Mouse (Mus musculus) heart, postnatal 0 days (tissue): ENCODE results near the gene Spata31d1d.

Experiments used
- CTCF ChIP-seq: IDR thresholded peaks from 2 replicates; pipeline ENCODE4 v1.5.1; 2016; ENCODE audit warnings: antibody characterized with exemption, control low read depth, low read depth
- EP300 ChIP-seq: IDR thresholded peaks from 2 replicates; pipeline ENCODE4 v1.6.1; 2016; ENCODE audit warnings: antibody characterized with exemption, low read depth

DNA sequence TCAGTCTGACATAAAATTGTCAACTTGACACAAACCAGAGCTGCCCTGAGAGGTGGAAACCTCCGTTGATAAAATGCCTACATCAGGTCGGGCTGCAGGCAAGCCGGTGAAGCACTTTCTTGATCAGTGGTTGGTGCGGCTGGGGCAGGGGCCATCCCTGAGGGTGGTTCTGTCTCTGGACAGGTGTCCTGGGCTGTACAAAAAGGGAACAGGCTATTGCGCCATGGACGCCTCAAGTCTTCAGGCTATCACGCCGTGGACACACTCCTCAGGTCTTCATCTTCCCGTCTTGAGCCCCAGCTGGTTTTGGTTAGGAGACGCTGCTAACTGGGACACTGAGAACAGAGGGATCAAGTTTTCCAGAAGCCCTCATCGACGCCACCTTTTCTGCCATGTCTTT, 18.8 kb upstream of the Spata31d1d start:
- TF ChIP-seq EP300 (no peak), CTCF (no peak)
